Mouse (Mus musculus): ENCODE measurements at regions not wholly inside any gene's neighbourhood (a gene's known extent, or its start where the extent isn't known, plus 50 kb on each side); places are given as distances from the start of the nearest gene placed in this dataset.

- DNase-seq, result peak; percentile 45
Observed at GRCm38 (mm10) chr12:85527011-85527410, 53.3 kb downstream of the Fos start.

- DNase-seq, result no peak
Observed at GRCm38 (mm10) chr12:85531638-85532037, 57.9 kb downstream of the Fos start.

- DNase-seq, result no peak
Observed at GRCm38 (mm10) chr12:85532221-85532612, 58.5 kb downstream of the Fos start.

- no peak for DNase-seq
Observed at GRCm38 (mm10) chr12:85532613-85533460, 59.1 kb downstream of the Fos start.

- no peak for DNase-seq
Observed at GRCm38 (mm10) chr12:85533603-85534002, 59.9 kb downstream of the Fos start.

- no peak for DNase-seq
Observed at GRCm38 (mm10) chr12:85539423-85539822, 59.4 kb upstream of the Jdp2 start.

- DNase-seq, result peak; percentile 11
Observed at GRCm38 (mm10) chr12:85541153-85541552, 57.7 kb upstream of the Jdp2 start.

- DNase-seq, result no peak
Observed at GRCm38 (mm10) chr12:85542881-85543280, 55.9 kb upstream of the Jdp2 start.

GRCm38 (mm10) chr12:85543520-85543919, 55.3 kb upstream of the Jdp2 start:
- DNase-seq, result no peak

GRCm38 (mm10) chr12:85544801-85545200, 54.0 kb upstream of the Jdp2 start:
- peak; percentile 11 for DNase-seq

- peak; percentile 38 for DNase-seq
Observed at GRCm38 (mm10) chr12:85545718-85546117, 53.1 kb upstream of the Jdp2 start.

GRCm38 (mm10) chr12:85548076-85548475, 50.8 kb upstream of the Jdp2 start:
- no peak for DNase-seq
